ENCODE assay signal across 8 mouse cellular contexts in the genomic region with DNA sequence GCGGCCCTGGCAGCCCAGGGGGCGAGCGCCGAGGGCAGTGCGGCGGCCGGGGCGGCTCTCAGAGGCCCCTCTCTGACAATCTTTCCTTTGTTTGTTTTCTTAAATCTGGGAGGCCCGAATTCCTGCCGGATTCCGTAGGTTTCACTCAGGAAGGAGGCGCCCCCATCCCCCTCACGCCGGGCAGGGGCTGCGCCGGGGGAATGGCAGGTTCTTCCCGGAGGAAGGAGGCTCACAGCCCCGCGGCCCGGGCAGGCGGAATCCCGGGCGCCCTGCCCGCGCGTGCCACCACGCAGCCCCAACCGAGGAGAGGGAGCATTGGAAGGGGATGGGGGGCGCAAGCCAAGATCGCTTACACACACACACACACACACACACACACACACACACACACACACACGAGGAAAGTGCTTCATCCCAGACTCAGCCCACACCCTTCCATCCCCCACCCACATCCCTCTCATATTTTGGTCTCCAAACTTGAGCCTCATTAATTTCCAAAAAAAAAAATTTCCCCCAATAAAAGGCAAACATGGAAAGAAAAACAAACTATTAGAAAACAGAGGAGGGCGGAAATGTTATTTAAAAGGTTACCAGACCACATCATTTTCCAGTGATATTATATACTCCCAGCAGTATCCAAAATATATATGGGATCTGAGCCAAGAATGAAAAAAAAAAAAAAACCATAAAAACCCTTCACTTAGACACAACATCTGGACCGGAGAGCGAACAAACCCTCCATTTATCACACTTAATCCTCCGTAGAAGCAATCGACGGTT. TPM values are rescaled to one million over a fixed set of nuclear protein-coding genes. Genes with fewer than 3 reads are reported as not detected.
DNase-seq lines count a peak whose midpoint lies in the region; ATAC-seq and TF ChIP-seq lines count a peak whose summit lies in the region.

No protein-coding gene starts in this region.

- peaks cover 30% of the 10 kb centered on the region for H3K4me1 ChIP-seq in embryonic facial prominence, embryonic 14.5 days (ENCODE audit: control insufficient read depth, insufficient read depth, low read length)
- peaks cover 30% of the 10 kb centered on the region for H3K4me1 ChIP-seq in heart, postnatal 0 days (ENCODE audit: control insufficient read depth, insufficient read depth)
- peaks cover 46% of the 10 kb centered on the region for H3K4me1 ChIP-seq in limb, embryonic 15.5 days
- peaks cover 22% of the 10 kb centered on the region for H3K4me1 ChIP-seq in small intestine, adult 2 months (ENCODE audit: control insufficient read depth, insufficient read depth, insufficient read length, low read length)

- peak overlapping the region; percentile 87 for H3K27ac ChIP-seq in embryonic facial prominence, embryonic 14.5 days (replicated peaks; ENCODE audit: low read depth, low read length)
- peak overlapping the region; percentile 79 for H3K27ac ChIP-seq in heart, postnatal 0 days (ENCODE audit: low read depth)
- H3K27ac ChIP-seq in limb, embryonic 15.5 days: peak overlapping the region; percentile 95
- H3K27ac ChIP-seq in small intestine, adult 2 months (ENCODE audit: insufficient read depth, low read depth, low read length): peak overlapping the region; percentile 89

- no peaks in the 10 kb centered on the region for H3K9me3 ChIP-seq in embryonic facial prominence, embryonic 14.5 days (ENCODE audit: control insufficient read depth, low read length)
- H3K9me3 ChIP-seq in heart, postnatal 0 days (replicated peaks; ENCODE audit: control insufficient read depth, low read length): no peaks in the 10 kb centered on the region
- H3K9me3 ChIP-seq in limb, embryonic 15.5 days: no peaks in the 10 kb centered on the region

- no peak for TF ChIP-seq CTCF in heart, postnatal 0 days (IDR thresholded peaks at IDR 0.05; ENCODE audit: low read depth)
- no peak for TF ChIP-seq CTCF in small intestine, adult 2 months (IDR thresholded peaks at IDR 0.05; ENCODE audit: extremely low read depth, insufficient read length, insufficient replicate concordance, low read depth, low read length)

- peak overlapping the region; percentile 35 for H3K4me3 ChIP-seq in embryonic facial prominence, embryonic 14.5 days (ENCODE audit: low read depth, low read length)
- peak overlapping the region; percentile 44 for H3K4me3 ChIP-seq in heart, postnatal 0 days (ENCODE audit: low read depth, low read length)
- H3K4me3 ChIP-seq in limb, embryonic 15.5 days: peak overlapping the region; percentile 39
- H3K4me3 ChIP-seq in small intestine, adult 2 months (ENCODE audit: low read depth, low read length): peak overlapping the region; percentile 72

- peak; percentile 51 for ATAC-seq in embryonic facial prominence, embryonic 14.5 days (ENCODE audit: low read depth)
- ATAC-seq in heart, postnatal 0 days (ENCODE audit: insufficient read depth, low read depth): peak; percentile 4; the same call in 1 of the 2 replicates
- peak; percentile 72 for ATAC-seq in limb, embryonic 15.5 days (ENCODE audit: insufficient number of reproducible peaks, low FRiP score, low TSS enrichment, low read depth)
- ATAC-seq in megakaryocyte-erythroid progenitor cell, adult 5-6 weeks (replicated peaks; ENCODE audit: low FRiP score, low TSS enrichment, poor library complexity, severe bottlenecking): no peak

- DNase-seq in layer of hippocampus, postnatal 10 days (ENCODE audit: low spot score in 2 of 2): peak; percentile 17 to 45
- DNase-seq in layer of hippocampus, postnatal 36 days: no peak
- peak; percentile 92 for DNase-seq in embryonic facial prominence, embryonic 14.5 days (ENCODE audit: low spot score)
- no peak for DNase-seq in heart, postnatal 0 days (ENCODE audit: low spot score)
- no peak for DNase-seq in cerebellum, postnatal 36 days

- peak overlapping the region; percentile 64 for H3K4me2 ChIP-seq in embryonic facial prominence, embryonic 14.5 days (ENCODE audit: low read depth, low read length)
- peak overlapping the region; percentile 76 for H3K4me2 ChIP-seq in heart, postnatal 0 days (ENCODE audit: low read depth, low read length)
- peak overlapping the region; percentile 74 for H3K4me2 ChIP-seq in limb, embryonic 15.5 days

- TF ChIP-seq EP300 in heart, postnatal 0 days (IDR thresholded peaks at IDR 0.05; ENCODE audit: low read depth): no peak

- peak overlapping the region; percentile 51 for H3K9ac ChIP-seq in embryonic facial prominence, embryonic 14.5 days (ENCODE audit: low read depth, low read length)
- H3K9ac ChIP-seq in heart, postnatal 0 days (replicated peaks; ENCODE audit: low read depth, low read length): peak overlapping the region; percentile 48
- H3K9ac ChIP-seq in limb, embryonic 15.5 days: no peak overlapping the region

- H3K36me3 ChIP-seq in embryonic facial prominence, embryonic 14.5 days (ENCODE audit: control insufficient read depth, insufficient read depth, low read length): no peaks in the 10 kb centered on the region
- no peaks in the 10 kb centered on the region for H3K36me3 ChIP-seq in heart, postnatal 0 days (replicated peaks; ENCODE audit: control insufficient read depth, insufficient read depth, low read length)
- H3K36me3 ChIP-seq in limb, embryonic 15.5 days: no peaks in the 10 kb centered on the region
- H3K36me3 ChIP-seq in small intestine, adult 2 months (ENCODE audit: control insufficient read depth, insufficient read depth, low read length): no peaks in the 10 kb centered on the region

- H3K27me3 ChIP-seq in embryonic facial prominence, embryonic 14.5 days (replicated peaks; ENCODE audit: control insufficient read depth, insufficient read depth, low read length): no peaks in the 10 kb centered on the region; the same call in 1 of the 2 replicates
- H3K27me3 ChIP-seq in heart, postnatal 0 days (ENCODE audit: control insufficient read depth, insufficient read depth, low read length): no peaks in the 10 kb centered on the region
- no peaks in the 10 kb centered on the region for H3K27me3 ChIP-seq in limb, embryonic 15.5 days
- H3K27me3 ChIP-seq in small intestine, adult 2 months (ENCODE audit: control insufficient read depth, insufficient read depth, low read length): no peaks in the 10 kb centered on the region

- TF ChIP-seq POLR2A in small intestine, adult 2 months (IDR thresholded peaks at IDR 0.05; ENCODE audit: low read depth, low read length): no peak

- under 1% methylated on average over 27 of the region's 37 CpGs for WGBS in embryonic facial prominence, embryonic 14.5 days
- 6% methylated on average over 34 of the region's 37 CpGs for WGBS in heart, postnatal 0 days
- WGBS in limb, embryonic 15.5 days: under 1% methylated on average over 30 of the region's 37 CpGs
- WGBS in small intestine, adult 2 months: 2% methylated on average over 35 of the region's 37 CpGs

RNA-seq across cellular contexts. Expression of gene Foxp4, which starts 51.0 kb away (rescaled TPM):
- 10 to 100 TPM; 51.1 to 57.6 TPM for total RNA-seq in layer of hippocampus, postnatal 10 days (2021)
- 10 to 100 TPM; 44.0 to 45.7 TPM for total RNA-seq in layer of hippocampus, postnatal 36 days (2021)
- polyA plus RNA-seq in embryonic facial prominence, embryonic 14.5 days (2014; fragmentation: Nextera tagmentation; extraction: Ambion mirVana): 21.0 and 22.7 TPM in 2 replicates
- 14.2 and 21.0 TPM in 2 replicates for total RNA-seq in heart, postnatal 0 days (2014; rRNA removed; ENCODE audit: low replicate concordance)
- polyA plus RNA-seq in heart, postnatal 0 days (2015; fragmentation: Nextera tagmentation; extraction: Ambion mirVana): 3.3 and 4.1 TPM in 2 replicates
- polyA plus RNA-seq in limb, embryonic 15.5 days (2015; fragmentation: Nextera tagmentation; extraction: Ambion mirVana): 18.2 and 22.4 TPM in 2 replicates
- polyA plus RNA-seq in small intestine, adult 2 months (2012; rRNA removed): 66.9 and 126 TPM in 2 replicates
- 10.4 and 23.6 TPM in 2 replicates for total RNA-seq in megakaryocyte-erythroid progenitor cell, adult 5-6 weeks (2014; fragmentation: Nextera tagmentation)
- total RNA-seq in megakaryocyte-erythroid progenitor cell, adult 5-6 weeks (2017): 0.66 and 2.0 TPM in 2 replicates

Comparison
In these comparisons a context has a peak if more than half of its experiments do, and no peak if none do; other contexts are left out.
1. DNase-seq: peak in layer of hippocampus, postnatal 10 days (2 of 2) and embryonic facial prominence, embryonic 14.5 days (single experiment); none in layer of hippocampus, postnatal 36 days (0 of 2), heart, postnatal 0 days (single experiment) and cerebellum, postnatal 36 days (0 of 2).
2. Peak in every context shown above with its lines, with median percentiles within 50 percentile points of each other: H3K27ac ChIP-seq, H3K4me2 ChIP-seq and H3K4me3 ChIP-seq.